Mouse (Mus musculus): ENCODE data around the gene Tcf23. TPM values are rescaled to one million over a fixed set of nuclear protein-coding genes. Genes with fewer than 3 reads are reported as not detected.
"Not testable (repeated sequence)": the region's sequence is repeated elsewhere in the genome, so short reads cannot be mapped to it uniquely, and the experiment has no call there.

The Tcf23 gene
- total RNA-seq, 2 experiments from 2014 or later, result 0.39 to 0.99 TPM

- DNase-seq, result peak; percentile 53
Observed at GRCm38 (mm10) chr5:30998306-30998705, 29.8 kb downstream of the Tcf23 start.

- no peak for DNase-seq
Observed at GRCm38 (mm10) chr5:30999324-30999723, 30.9 kb downstream of the Tcf23 start.

GRCm38 (mm10) chr5:31000122-31000521 lies 31.7 kb downstream of the Tcf23 start:
- no peak for DNase-seq

GRCm38 (mm10) chr5:31000993-31001392 lies 32.5 kb downstream of the Tcf23 start:
- DNase-seq, result no peak

- DNase-seq, result no peak
Observed at GRCm38 (mm10) chr5:31001560-31001959, 33.1 kb downstream of the Tcf23 start.

- DNase-seq, result peak; percentile 95
Observed at GRCm38 (mm10) chr5:31004184-31004583, 35.7 kb downstream of the Tcf23 start.

- DNase-seq, result no peak
Observed at GRCm38 (mm10) chr5:31012737-31013136, 44.3 kb downstream of the Tcf23 start.

GRCm38 (mm10) chr5:31015913-31016312 lies 47.5 kb downstream of the Tcf23 start:
- DNase-seq, result no peak

- not testable (repeated sequence) for DNase-seq
Observed at GRCm38 (mm10) chr5:31021790-31022189, 53.3 kb downstream of the Tcf23 start.

GRCm38 (mm10) chr5:31022690-31023089 lies 54.2 kb downstream of the Tcf23 start:
- no peak for DNase-seq

- DNase-seq, result no peak
Observed at GRCm38 (mm10) chr5:31023254-31023653, 54.8 kb downstream of the Tcf23 start.

- peak; percentile 44 for DNase-seq
Observed at GRCm38 (mm10) chr5:31024641-31025040, 56.2 kb downstream of the Tcf23 start.

Other genes starting within 250 kb of the Tcf23 start
- gene Mapre3, start 154.0 kb upstream of the Tcf23 start, total RNA-seq (2021), result 10 to 100 TPM; 35.9 to 47.4 TPM
- gene Tmem214, start 100.7 kb upstream of the Tcf23 start, total RNA-seq (2021), result 10 to 100 TPM; 49.4 to 50.4 TPM
- 10 to 100 TPM; 12.4 to 17.0 TPM for gene Agbl5, start 80.0 kb upstream of the Tcf23 start, total RNA-seq (2021)
- 100 to 1,000 TPM; 208 to 219 TPM for gene Ost4, start 60.9 kb upstream of the Tcf23 start, total RNA-seq (2021)
- gene Emilin1, start 55.3 kb upstream of the Tcf23 start, total RNA-seq (2021), result 10 to 100 TPM; 60.0 to 63.4 TPM
- gene Khk, start 47.2 kb upstream of the Tcf23 start, total RNA-seq (2021), result 10 to 100 TPM; 64.3 to 89.4 TPM
- gene Cgref1, start 23.1 kb upstream of the Tcf23 start, total RNA-seq (2021), result 1 to 10 TPM; 2.8 to 5.1 TPM
- 100 to 1,000 TPM; 110 to 118 TPM for gene Preb, start 8.3 kb upstream of the Tcf23 start, total RNA-seq (2021)
- gene Atraid, start 79.7 kb downstream of the Tcf23 start, total RNA-seq (2021), result 100 to 1,000 TPM; 123 to 129 TPM
- gene Slc5a6, start 80.3 kb downstream of the Tcf23 start, total RNA-seq (2021), result 10 to 100 TPM; 14.1 to 16.0 TPM
- gene Cad, start 86.1 kb downstream of the Tcf23 start, total RNA-seq (2021), result 10 to 100 TPM; 29.3 to 41.2 TPM
- not detected for gene Dnajc5g, start 137.6 kb downstream of the Tcf23 start, total RNA-seq (2021)
- under 1 TPM; 0.60 to 0.76 TPM for gene Slc30a3, start 139.6 kb downstream of the Tcf23 start, total RNA-seq (2021)
- gene Trim54, start 148.1 kb downstream of the Tcf23 start, total RNA-seq (2021), result 10 to 100 TPM in 1 of 2 experiments, 1 to 10 TPM in 1; 3.3 to 16.1 TPM
- gene Ucn, start 170.2 kb downstream of the Tcf23 start, total RNA-seq (2021), result not detected
- 10 to 100 TPM; 42.3 to 46.1 TPM for gene Mpv17, start 185.6 kb downstream of the Tcf23 start, total RNA-seq (2021)
- gene Gm29609, start 211.2 kb downstream of the Tcf23 start, total RNA-seq (2021), result 1 to 10 TPM; 1.5 to 2.8 TPM
- gene Gtf3c2, start 211.5 kb downstream of the Tcf23 start, total RNA-seq (2021), result 10 to 100 TPM; 46.3 to 64.2 TPM
- gene Snx17, start 224.6 kb downstream of the Tcf23 start, total RNA-seq (2021), result 10 to 100 TPM; 79.2 to 90.3 TPM
- 10 to 100 TPM; 38.9 to 48.2 TPM for gene Eif2b4, start 224.8 kb downstream of the Tcf23 start, total RNA-seq (2021)
- 10 to 100 TPM; 23.0 to 23.7 TPM for gene Zfp513, start 233.6 kb downstream of the Tcf23 start, total RNA-seq (2021)